Mouse (Mus musculus) stomach, embryonic 14.5 days (tissue): ENCODE measurements around the gene Capza2. TPM values are rescaled to one million over a fixed set of nuclear protein-coding genes. Genes with fewer than 3 reads are reported as not detected.
"Not testable (repeated sequence)": the region's sequence is repeated elsewhere in the genome, so short reads cannot be mapped to it uniquely, and the experiment has no call there.

Experiments
- ATAC-seq: fragments of 200-750 bp; cut with Nextera tagmentation; 2 replicates; pipeline ENCODE4 v1.8.0; 2017; ENCODE audit warnings: low read depth, moderate TSS enrichment; ENCODE audit not compliant: insufficient number of reproducible peaks, insufficient read depth, low FRiP score
- H3K27ac ChIP-seq: fragments of 300-500 bp; sonication (generic); 2 replicates; pipeline ENCODE4 v1.5.1; 2014; ENCODE audit warnings: mild to moderate bottlenecking, low read length, moderate library complexity, mixed read lengths
- H3K27me3 ChIP-seq: fragments of 300-500 bp; sonication (generic); 2 replicates; pipeline ENCODE4 v1.6.1; 2014; ENCODE audit warnings: low read length, control low read depth, mixed read lengths; ENCODE audit not compliant: control insufficient read depth, insufficient read depth
- H3K36me3 ChIP-seq: fragments of 300-500 bp; sonication (generic); 2 replicates; pipeline ENCODE4 v1.6.1; 2014; ENCODE audit warnings: mild to moderate bottlenecking, control low read depth, low read length, moderate library complexity, mixed read lengths; ENCODE audit not compliant: control insufficient read depth, insufficient read depth
- H3K4me1 ChIP-seq: fragments of 300-500 bp; sonication (generic); 2 replicates; pipeline ENCODE4 v1.6.1; 2014; ENCODE audit warnings: low read length, control low read depth, mixed read lengths; ENCODE audit not compliant: control insufficient read depth, insufficient read depth
- H3K4me2 ChIP-seq: fragments of 300-500 bp; sonication (generic); replicated peaks from 2 replicates; pipeline ENCODE4 v1.6.1; 2014; ENCODE audit warnings: low read depth, low read length, control low read depth
- H3K4me3 ChIP-seq: fragments of 300-500 bp; sonication (generic); 2 replicates; pipeline ENCODE4 v1.5.1; 2014; ENCODE audit warnings: low read depth, low read length, control low read depth
- H3K9ac ChIP-seq: fragments of 300-500 bp; sonication (generic); replicated peaks from 2 replicates; pipeline ENCODE4 v1.6.1; 2014; ENCODE audit warnings: low read depth, mild to moderate bottlenecking, control low read depth, low read length, moderate library complexity, mixed read lengths
- H3K9me3 ChIP-seq: fragments of 300-500 bp; sonication (generic); 2 replicates; pipeline ENCODE4 v1.6.1; 2016; ENCODE audit warnings: low read depth, low read length, control low read depth; ENCODE audit not compliant: control insufficient read depth
- WGBS: fragments of 180-500 bp; shearing (Covaris S2); extraction: QIAGEN DNeasy Blood & Tissue Kit; methylation state at CpG from one replicate; pipeline ENCODE4 v1.1.7; 2014; 5-methylcytosine and 5-hydroxymethylcytosine counted together
- polyA plus RNA-seq: library from polyadenylated mRNA; unstranded; fragments of >200 nt; fragmentation: Nextera tagmentation; extraction: Ambion mirVana; gene quantifications from 2 replicates; pipeline ENCODE4 v1.2.1, GENCODE M21; 2014

Gene Capza2
- polyA plus RNA-seq, 1 experiment from 2014 or later: 242 TPM

DNA sequence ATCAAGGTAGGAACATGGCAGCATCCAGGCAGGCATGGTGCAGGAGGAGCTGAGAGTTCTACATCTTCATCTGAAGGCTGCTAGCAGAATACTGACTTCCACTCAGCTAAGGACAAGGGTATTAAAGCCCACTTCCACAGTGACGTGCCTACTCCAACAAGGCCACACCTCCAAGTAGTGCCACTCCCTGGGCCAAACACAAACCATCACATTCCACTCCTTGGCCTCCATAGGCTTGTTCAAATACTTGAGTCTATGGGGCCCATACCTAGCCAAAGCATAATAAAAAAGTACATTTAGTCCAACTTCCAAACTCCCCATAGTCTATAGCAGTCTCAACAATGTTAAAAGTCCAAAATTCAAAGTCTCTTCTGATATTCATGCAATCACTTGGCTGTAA lies 68.0 kb downstream of the Capza2 start:
- H3K9ac ChIP-seq, H3K9me3 ChIP-seq, ATAC-seq, H3K27ac ChIP-seq, H3K36me3 ChIP-seq, H3K27me3 ChIP-seq, H3K4me3 ChIP-seq, H3K4me1 ChIP-seq, H3K4me2 ChIP-seq: not testable (repeated sequence)
- 73% methylated on average over 1 of the region's 1 CpGs for WGBS

DNA sequence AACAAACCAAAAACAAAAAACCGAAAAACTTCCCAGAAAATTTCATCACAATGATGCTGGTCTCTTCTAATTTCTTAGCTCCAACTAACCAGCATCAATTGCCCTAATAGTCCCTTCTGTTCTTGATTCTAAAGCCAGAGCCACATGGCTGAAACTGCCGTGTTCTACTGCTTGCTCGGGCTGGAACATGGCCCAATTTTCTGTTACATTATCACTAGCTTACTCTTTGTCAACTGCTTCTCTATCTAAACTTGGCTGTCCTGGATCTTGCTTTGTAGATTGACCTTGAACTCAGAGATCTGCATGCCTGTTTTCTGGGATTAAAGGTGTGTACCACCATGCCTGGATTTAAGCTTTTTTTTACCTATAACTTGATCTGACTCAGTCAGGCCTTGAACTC lies 69.9 kb downstream of the Capza2 start:
- Histone ChIP-seq H3K4me2 (no peak overlapping the region), H3K9ac (no peak overlapping the region), H3K4me1 (0 out of 2 replicates have a peak, but pooled peaks cover 3% of the 10 kb centered on the region), H3K4me3 (no peak overlapping the region), H3K9me3 (no peaks in the 10 kb centered on the region), H3K27ac (no peak overlapping the region), H3K36me3 (no peaks in the 10 kb centered on the region), H3K27me3 (no peaks in the 10 kb centered on the region)
- 81% methylated on average over 3 of the region's 3 CpGs for WGBS
- no peak for ATAC-seq

Other genes starting within 250 kb of the Capza2 start
- 15.8 and 16.4 TPM in 2 replicates for gene Met, start 172.4 kb upstream of the Capza2 start, polyA plus RNA-seq
- 26.6 and 29.9 TPM in 2 replicates for gene St7, start 56.7 kb downstream of the Capza2 start, polyA plus RNA-seq